ENCODE assay signal across 9 mouse cellular contexts in genomic region chr5:113933480-113933879, GRCm38 (mm10). TPM values are rescaled to one million over a fixed set of nuclear protein-coding genes. Genes with fewer than 3 reads are reported as not detected.
A peak's percentile ranks its signal among the peaks of the same experiment; 100 is the strongest.
DNase-seq lines count a peak whose midpoint lies in the region; ATAC-seq and TF ChIP-seq lines count a peak whose summit lies in the region.
"Had no signal": no experiment of that assay in that cellular context is flagged by ENCODE, and none has a peak within 500 bp of the region (broad histone marks: within the 10 kb centered on the region; RNA-seq: fewer than 3 reads in every experiment).

No protein-coding gene starts in this region.

- H3K4me2 ChIP-seq in embryonic facial prominence, embryonic 13.5 days: no peak overlapping the region
- no peak overlapping the region for H3K4me2 ChIP-seq in kidney, postnatal 0 days (ENCODE audit: low read length)
- H3K4me2 ChIP-seq in intestine, embryonic 15.5 days (replicated peaks): no peak overlapping the region
- H3K4me2 ChIP-seq in midbrain, embryonic 15.5 days: no peak overlapping the region

- H3K4me1 ChIP-seq in embryonic facial prominence, embryonic 13.5 days: peaks cover 20% of the 10 kb centered on the region
- H3K4me1 ChIP-seq in embryonic facial prominence, embryonic 10.5 days: peaks cover 31% of the 10 kb centered on the region
- no peaks in the 10 kb centered on the region for H3K4me1 ChIP-seq in kidney, postnatal 0 days (replicated peaks; ENCODE audit: insufficient read depth, low read length)
- H3K4me1 ChIP-seq in intestine, embryonic 15.5 days (replicated peaks): peaks cover 14% of the 10 kb centered on the region
- peaks cover 4% of the 10 kb centered on the region for H3K4me1 ChIP-seq in midbrain, embryonic 15.5 days

- WGBS in embryonic facial prominence, embryonic 13.5 days: 79% methylated on average over 4 of the region's 4 CpGs
- 87% methylated on average over 4 of the region's 4 CpGs for WGBS in embryonic facial prominence, embryonic 10.5 days
- WGBS in kidney, postnatal 0 days: 76% methylated on average over 4 of the region's 4 CpGs
- 76% methylated on average over 4 of the region's 4 CpGs for WGBS in intestine, embryonic 15.5 days
- WGBS in midbrain, embryonic 15.5 days: 86% methylated on average over 4 of the region's 4 CpGs

- peak overlapping the region; percentile 13; the same call in 1 of the 2 replicates for H3K27ac ChIP-seq in embryonic facial prominence, embryonic 13.5 days
- no peak overlapping the region for H3K27ac ChIP-seq in embryonic facial prominence, embryonic 10.5 days (replicated peaks)
- no peak overlapping the region for H3K27ac ChIP-seq in kidney, postnatal 0 days
- peak overlapping the region; percentile 17; the same call in 1 of the 2 replicates for H3K27ac ChIP-seq in intestine, embryonic 15.5 days
- H3K27ac ChIP-seq in midbrain, embryonic 15.5 days: no peak overlapping the region

- no peak overlapping the region for H3K4me3 ChIP-seq in embryonic facial prominence, embryonic 13.5 days
- no peak overlapping the region for H3K4me3 ChIP-seq in embryonic facial prominence, embryonic 10.5 days
- no peak overlapping the region for H3K4me3 ChIP-seq in kidney, postnatal 0 days (replicated peaks; ENCODE audit: low read depth, low read length)
- H3K4me3 ChIP-seq in intestine, embryonic 15.5 days (replicated peaks): no peak overlapping the region
- H3K4me3 ChIP-seq in midbrain, embryonic 15.5 days: no peak overlapping the region

- TF ChIP-seq CTCF in kidney, postnatal 0 days (IDR thresholded peaks at IDR 0.05; ENCODE audit: low read depth): peak; percentile 63

- peaks cover 15% of the 10 kb centered on the region for H3K36me3 ChIP-seq in embryonic facial prominence, embryonic 13.5 days
- peaks cover 5% of the 10 kb centered on the region for H3K36me3 ChIP-seq in embryonic facial prominence, embryonic 10.5 days (replicated peaks)
- H3K36me3 ChIP-seq in kidney, postnatal 0 days (ENCODE audit: insufficient read depth, low read length): no peaks in the 10 kb centered on the region
- H3K36me3 ChIP-seq in intestine, embryonic 15.5 days: no peaks in the 10 kb centered on the region
- H3K36me3 ChIP-seq in midbrain, embryonic 15.5 days (replicated peaks): no peaks in the 10 kb centered on the region

- ATAC-seq in embryonic facial prominence, embryonic 13.5 days (ENCODE audit: insufficient number of reproducible peaks, insufficient read depth, low FRiP score, low TSS enrichment, low read depth): no peak
- no peak for ATAC-seq in kidney, postnatal 0 days (replicated peaks; ENCODE audit: low FRiP score, low read depth)
- ATAC-seq in intestine, embryonic 15.5 days: no peak
- ATAC-seq in midbrain, embryonic 15.5 days (replicated peaks): no peak

- H3K9me3 ChIP-seq in embryonic facial prominence, embryonic 13.5 days: no peaks in the 10 kb centered on the region
- H3K9me3 ChIP-seq in embryonic facial prominence, embryonic 10.5 days: no peaks in the 10 kb centered on the region
- no peaks in the 10 kb centered on the region; the same call in 1 of the 2 replicates for H3K9me3 ChIP-seq in kidney, postnatal 0 days (replicated peaks; ENCODE audit: low read length)
- H3K9me3 ChIP-seq in intestine, embryonic 15.5 days: no peaks in the 10 kb centered on the region
- H3K9me3 ChIP-seq in midbrain, embryonic 15.5 days: no peaks in the 10 kb centered on the region

- H3K9ac ChIP-seq in embryonic facial prominence, embryonic 13.5 days: no peak overlapping the region
- no peak overlapping the region for H3K9ac ChIP-seq in kidney, postnatal 0 days (ENCODE audit: low read depth, low read length)
- H3K9ac ChIP-seq in intestine, embryonic 15.5 days: no peak overlapping the region
- no peak overlapping the region for H3K9ac ChIP-seq in midbrain, embryonic 15.5 days

- no peak for DNase-seq in embryonic facial prominence, embryonic 10.5 days (ENCODE audit: low spot score)
- DNase-seq in kidney, postnatal 0 days (ENCODE audit: low spot score): no peak
- no peak for DNase-seq in kidney, postnatal 10 days
- DNase-seq in A20 (ENCODE audit: low read depth, low spot score): peak; percentile 42
- no peak for DNase-seq in right cerebral cortex, postnatal 14 days
- DNase-seq: kidney, adult 9 months had no signal

- no peaks in the 10 kb centered on the region for H3K27me3 ChIP-seq in embryonic facial prominence, embryonic 13.5 days
- H3K27me3 ChIP-seq in embryonic facial prominence, embryonic 10.5 days (replicated peaks; ENCODE audit: low read depth, poor library complexity, severe bottlenecking): no peaks in the 10 kb centered on the region
- H3K27me3 ChIP-seq in kidney, postnatal 0 days (ENCODE audit: insufficient read depth, low read length): no peaks in the 10 kb centered on the region
- no peaks in the 10 kb centered on the region for H3K27me3 ChIP-seq in intestine, embryonic 15.5 days (replicated peaks)
- no peaks in the 10 kb centered on the region for H3K27me3 ChIP-seq in midbrain, embryonic 15.5 days (replicated peaks)

RNA-seq across cellular contexts. Expression of gene Coro1c, which starts 24.9 kb away (rescaled TPM):
- 88.6 and 88.9 TPM in 2 replicates for polyA plus RNA-seq in embryonic facial prominence, embryonic 13.5 days (2015; fragmentation: Nextera tagmentation; extraction: Ambion mirVana)
- 178 and 198 TPM in 2 replicates for polyA plus RNA-seq in embryonic facial prominence, embryonic 10.5 days (2016; fragmentation: Nextera tagmentation; extraction: Ambion mirVana)
- polyA plus RNA-seq in kidney, postnatal 0 days (2015; fragmentation: Nextera tagmentation; extraction: Ambion mirVana): 69.5 and 86.7 TPM in 2 replicates
- 167 and 173 TPM in 2 replicates for polyA plus RNA-seq in intestine, embryonic 15.5 days (2015; fragmentation: Nextera tagmentation; extraction: Ambion mirVana)
- 198 and 206 TPM in 2 replicates for polyA plus RNA-seq in midbrain, embryonic 15.5 days (2015; fragmentation: Nextera tagmentation; extraction: Ambion mirVana)

Comparison
In these comparisons a context has a peak if more than half of its experiments do, and no peak if none do; other contexts are left out.
1. H3K27ac ChIP-seq: peak in embryonic facial prominence, embryonic 13.5 days (single experiment) and intestine, embryonic 15.5 days (single experiment); none in embryonic facial prominence, embryonic 10.5 days (single experiment), kidney, postnatal 0 days (single experiment) and midbrain, embryonic 15.5 days (single experiment).